Mouse (Mus musculus): ENCODE results near the gene Popdc3. TPM values are rescaled to one million over a fixed set of nuclear protein-coding genes. Genes with fewer than 3 reads are reported as not detected.

Gene Popdc3
- polyA plus RNA-seq, 1 experiment, result 0.50 TPM

GRCm38 (mm10) chr10:45320296-45320695 lies 142.4 kb downstream of the Popdc3 start:
- H3K4me1 ChIP-seq (replicated peaks; ENCODE audit: control insufficient read depth, insufficient read depth, low read length), result no peaks in the 10 kb centered on the region
- DNase-seq, result no peak
- 85% methylated on average over 3 of the region's 3 CpGs for WGBS
- no peak overlapping the region for H3K27ac ChIP-seq (ENCODE audit: control insufficient read depth, insufficient read depth, low read length)
- H3K36me3 ChIP-seq (ENCODE audit: control insufficient read depth, insufficient read depth, low read length), result no peaks in the 10 kb centered on the region
- H3K4me3 ChIP-seq (ENCODE audit: control insufficient read depth, insufficient read depth, low read length), result no peak overlapping the region
- TF ChIP-seq POLR2A (IDR thresholded peaks at IDR 0.05; ENCODE audit: control insufficient read depth, extremely low read depth, insufficient read depth, low read length, poor library complexity) (no peak), CTCF (IDR thresholded peaks at IDR 0.05; ENCODE audit: borderline replicate concordance, control insufficient read depth, extremely low read depth, insufficient read depth, low read length, poor library complexity) (no peak)
- no peaks in the 10 kb centered on the region for H3K27me3 ChIP-seq (ENCODE audit: control insufficient read depth, insufficient read depth, low read length)

GRCm38 (mm10) chr10:45324159-45324558 lies 146.3 kb downstream of the Popdc3 start:
- no peak for DNase-seq
- Histone ChIP-seq H3K27ac (ENCODE audit: control insufficient read depth, insufficient read depth, low read length) (no peak overlapping the region), H3K4me1 (replicated peaks; ENCODE audit: control insufficient read depth, insufficient read depth, low read length) (no peaks in the 10 kb centered on the region), H3K4me3 (ENCODE audit: control insufficient read depth, insufficient read depth, low read length) (no peak overlapping the region), H3K27me3 (ENCODE audit: control insufficient read depth, insufficient read depth, low read length) (no peaks in the 10 kb centered on the region), H3K36me3 (ENCODE audit: control insufficient read depth, insufficient read depth, low read length) (no peaks in the 10 kb centered on the region)
- no peak for TF ChIP-seq CTCF (IDR thresholded peaks at IDR 0.05; ENCODE audit: borderline replicate concordance, control insufficient read depth, extremely low read depth, insufficient read depth, low read length, poor library complexity)
- TF ChIP-seq POLR2A (IDR thresholded peaks at IDR 0.05; ENCODE audit: control insufficient read depth, extremely low read depth, insufficient read depth, low read length, poor library complexity), result no peak
- 85% methylated on average over 1 of the region's 1 CpGs for WGBS

GRCm38 (mm10) chr10:45328196-45329000 lies 150.5 kb downstream of the Popdc3 start:
- no peak overlapping the region for H3K27ac ChIP-seq (ENCODE audit: control insufficient read depth, insufficient read depth, low read length)
- 89% methylated on average over 7 of the region's 7 CpGs for WGBS
- DNase-seq, result no peak
- H3K36me3 ChIP-seq (ENCODE audit: control insufficient read depth, insufficient read depth, low read length), result no peaks in the 10 kb centered on the region
- H3K4me1 ChIP-seq (replicated peaks; ENCODE audit: control insufficient read depth, insufficient read depth, low read length), result no peaks in the 10 kb centered on the region
- no peaks in the 10 kb centered on the region for H3K27me3 ChIP-seq (ENCODE audit: control insufficient read depth, insufficient read depth, low read length)
- TF ChIP-seq POLR2A (IDR thresholded peaks at IDR 0.05; ENCODE audit: control insufficient read depth, extremely low read depth, insufficient read depth, low read length, poor library complexity) (no peak), CTCF (IDR thresholded peaks at IDR 0.05; ENCODE audit: borderline replicate concordance, control insufficient read depth, extremely low read depth, insufficient read depth, low read length, poor library complexity) (no peak)
- H3K4me3 ChIP-seq (ENCODE audit: control insufficient read depth, insufficient read depth, low read length), result no peak overlapping the region

- Histone ChIP-seq H3K36me3 (ENCODE audit: control insufficient read depth, insufficient read depth, low read length) (no peaks in the 10 kb centered on the region), H3K27ac (ENCODE audit: control insufficient read depth, insufficient read depth, low read length) (no peak overlapping the region), H3K27me3 (ENCODE audit: control insufficient read depth, insufficient read depth, low read length) (0 out of 2 replicates have a peak, but pooled peaks cover 8% of the 10 kb centered on the region), H3K4me3 (ENCODE audit: control insufficient read depth, insufficient read depth, low read length) (no peak overlapping the region), H3K4me1 (replicated peaks; ENCODE audit: control insufficient read depth, insufficient read depth, low read length) (no peaks in the 10 kb centered on the region; the same call in 1 of the 2 replicates)
- DNase-seq, result no peak
- 50% methylated on average over 7 of the region's 7 CpGs for WGBS
- no peak for TF ChIP-seq CTCF (IDR thresholded peaks at IDR 0.05; ENCODE audit: borderline replicate concordance, control insufficient read depth, extremely low read depth, insufficient read depth, low read length, poor library complexity)
- TF ChIP-seq POLR2A (IDR thresholded peaks at IDR 0.05; ENCODE audit: control insufficient read depth, extremely low read depth, insufficient read depth, low read length, poor library complexity), result no peak
Observed at GRCm38 (mm10) chr10:45334925-45335324, 157.0 kb downstream of the Popdc3 start.

GRCm38 (mm10) chr10:45335434-45336422 lies 157.8 kb downstream of the Popdc3 start, which contains the start of gene Bves:
Gene Bves, plus strand, starts transcription at chr10:45335772.
- peak; percentile 3 for DNase-seq
- Histone ChIP-seq H3K36me3 (ENCODE audit: control insufficient read depth, insufficient read depth, low read length) (no peaks in the 10 kb centered on the region), H3K4me1 (replicated peaks; ENCODE audit: control insufficient read depth, insufficient read depth, low read length) (no peaks in the 10 kb centered on the region; the same call in 1 of the 2 replicates), H3K4me3 (ENCODE audit: control insufficient read depth, insufficient read depth, low read length) (no peak within 1 kb of the TSS; the same call in 1 of the 2 replicates), H3K27me3 (ENCODE audit: control insufficient read depth, insufficient read depth, low read length) (0 out of 2 replicates have a peak, but pooled peaks cover 8% of the 10 kb centered on the region), H3K27ac (ENCODE audit: control insufficient read depth, insufficient read depth, low read length) (no peak within 1 kb of the TSS)
- WGBS, result 3% methylated on average over 116 of the region's 116 CpGs
- TF ChIP-seq POLR2A (IDR thresholded peaks at IDR 0.05; ENCODE audit: control insufficient read depth, extremely low read depth, insufficient read depth, low read length, poor library complexity) (no peak), CTCF (IDR thresholded peaks at IDR 0.05; ENCODE audit: borderline replicate concordance, control insufficient read depth, extremely low read depth, insufficient read depth, low read length, poor library complexity) (no peak)

- 0 out of 2 replicates have a peak, but pooled peaks cover 8% of the 10 kb centered on the region for H3K27me3 ChIP-seq (ENCODE audit: control insufficient read depth, insufficient read depth, low read length)
- H3K4me3 ChIP-seq (ENCODE audit: control insufficient read depth, insufficient read depth, low read length), result no peak overlapping the region
- TF ChIP-seq CTCF (IDR thresholded peaks at IDR 0.05; ENCODE audit: borderline replicate concordance, control insufficient read depth, extremely low read depth, insufficient read depth, low read length, poor library complexity), result no peak
- no peak for TF ChIP-seq POLR2A (IDR thresholded peaks at IDR 0.05; ENCODE audit: control insufficient read depth, extremely low read depth, insufficient read depth, low read length, poor library complexity)
- H3K36me3 ChIP-seq (ENCODE audit: control insufficient read depth, insufficient read depth, low read length), result no peaks in the 10 kb centered on the region
- no peak overlapping the region for H3K27ac ChIP-seq (ENCODE audit: control insufficient read depth, insufficient read depth, low read length)
- WGBS, result 89% methylated on average over 7 of the region's 7 CpGs
- H3K4me1 ChIP-seq (replicated peaks; ENCODE audit: control insufficient read depth, insufficient read depth, low read length), result no peaks in the 10 kb centered on the region; the same call in 1 of the 2 replicates
- DNase-seq, result no peak
Observed at GRCm38 (mm10) chr10:45339106-45339505, 161.2 kb downstream of the Popdc3 start.
